Mouse (Mus musculus) C2C12 (cell line): ENCODE measurements around the gene Plekha6. TPM values are rescaled to one million over a fixed set of nuclear protein-coding genes. Genes with fewer than 3 reads are reported as not detected.

ENCODE experiments used
- H3K27me3 ChIP-seq: one replicate; pipeline ENCODE4 v1.6.1; 2011; ENCODE audit not compliant: control insufficient read depth, insufficient read depth, insufficient read length
- H3K36me3 ChIP-seq: one replicate; pipeline ENCODE4 v1.6.1; 2011; ENCODE audit not compliant: control insufficient read depth, insufficient read depth
- H3K4me3 ChIP-seq: one replicate; pipeline ENCODE4 v1.5.1; 2011; ENCODE audit warnings: mild to moderate bottlenecking, control low read depth; ENCODE audit not compliant: poor library complexity, insufficient read depth, severe bottlenecking
- H3K79me2 ChIP-seq: one replicate; pipeline ENCODE4 v1.6.1; 2011; ENCODE audit not compliant: control insufficient read depth, insufficient read depth
- H3K79me3 ChIP-seq: one replicate; pipeline ENCODE4 v1.6.1; 2011; ENCODE audit warnings: low read depth, control low read depth
- H3ac ChIP-seq: one replicate; pipeline ENCODE3; 2011; ENCODE audit warnings: low read depth; ENCODE audit not compliant: control insufficient read depth, insufficient read length
- CEBPB ChIP-seq: IDR thresholded peaks from one replicate; pipeline ENCODE4 v1.6.1; 2011; ENCODE audit warnings: low read depth, mild to moderate bottlenecking, control low read depth, moderate library complexity
- CTCF ChIP-seq: IDR thresholded peaks from one replicate; pipeline ENCODE4 v1.5.1; 2011; ENCODE audit not compliant: control insufficient read depth, insufficient read depth, insufficient read length
- FOSL1 ChIP-seq: IDR thresholded peaks from one replicate; pipeline ENCODE4 v1.8.0; 2011; ENCODE audit warnings: mild to moderate bottlenecking, low read length; ENCODE audit not compliant: poor library complexity, insufficient read depth, severe bottlenecking
- MAX ChIP-seq: IDR thresholded peaks from one replicate; pipeline ENCODE4 v1.6.1; 2011; ENCODE audit warnings: mild to moderate bottlenecking, control low read depth
- MYOD1 ChIP-seq: IDR thresholded peaks from one replicate; pipeline ENCODE4 v1.6.1; 2011; ENCODE audit warnings: low read depth; ENCODE audit not compliant: control insufficient read depth, insufficient read length
- MYOG ChIP-seq: IDR thresholded peaks from one replicate; pipeline ENCODE4 v1.6.1; 2011; ENCODE audit not compliant: control insufficient read depth, insufficient read length; ENCODE audit errors: extremely low read depth
- USF1 ChIP-seq: IDR thresholded peaks from one replicate; pipeline ENCODE4 v1.6.1; 2011; ENCODE audit warnings: low read depth, mild to moderate bottlenecking, control low read depth, moderate library complexity
- polyA plus RNA-seq: library from polyadenylated mRNA; unstranded; fragments of >200 nt; fragmentation: generic; extraction: Trizol; gene quantifications from one replicate; pipeline ENCODE4 v1.2.1, GENCODE M21; 2012; ENCODE audit warnings: missing spikeins

The Plekha6 gene
- polyA plus RNA-seq, 1 experiment = 0.15 TPM

GRCm38 (mm10) chr1:133203701-133204100, 39.7 kb downstream of the Plekha6 start:
- H3K36me3 ChIP-seq = no peaks in the 10 kb centered on the region
- TF ChIP-seq CEBPB (no peak), FOSL1 (no peak), CTCF (no peak), MYOG (no peak), MAX (no peak), USF1 (no peak), MYOD1 (no peak)
- H3K4me3 ChIP-seq = no peak overlapping the region
- no peak overlapping the region for H3ac ChIP-seq
- peaks cover 4% of the 10 kb centered on the region for H3K27me3 ChIP-seq
- H3K79me3 ChIP-seq = no peaks in the 10 kb centered on the region
- no peaks in the 10 kb centered on the region for H3K79me2 ChIP-seq

- H3K27me3 ChIP-seq = peaks cover 4% of the 10 kb centered on the region
- TF ChIP-seq USF1 (no peak), MYOG (no peak)
- H3K79me3 ChIP-seq = no peaks in the 10 kb centered on the region
- H3K79me2 ChIP-seq = no peaks in the 10 kb centered on the region
- H3K4me3 ChIP-seq = no peak overlapping the region
- no peaks in the 10 kb centered on the region for H3K36me3 ChIP-seq
- no peak overlapping the region for H3ac ChIP-seq
Observed at GRCm38 (mm10) chr1:133204341-133204849, 40.4 kb downstream of the Plekha6 start.

GRCm38 (mm10) chr1:133204985-133205384, 41.0 kb downstream of the Plekha6 start:
- no peak for TF ChIP-seq USF1
- no peak for TF ChIP-seq FOSL1
- no peak for TF ChIP-seq MAX
- no peak for TF ChIP-seq MYOD1
- TF ChIP-seq CEBPB = no peak
- TF ChIP-seq CTCF = no peak
- TF ChIP-seq MYOG = no peak
- H3K36me3 ChIP-seq = no peaks in the 10 kb centered on the region
- no peaks in the 10 kb centered on the region for H3K79me2 ChIP-seq
- H3ac ChIP-seq = no peak overlapping the region
- no peaks in the 10 kb centered on the region for H3K79me3 ChIP-seq
- no peak overlapping the region for H3K4me3 ChIP-seq
- H3K27me3 ChIP-seq = peaks cover 4% of the 10 kb centered on the region

- no peaks in the 10 kb centered on the region for H3K36me3 ChIP-seq
- no peaks in the 10 kb centered on the region for H3K79me3 ChIP-seq
- H3K79me2 ChIP-seq = no peaks in the 10 kb centered on the region
- TF ChIP-seq MYOD1 (no peak), USF1 (no peak), FOSL1 (no peak), CEBPB (no peak), CTCF (no peak), MYOG (no peak), MAX (no peak)
- no peak overlapping the region for H3K4me3 ChIP-seq
- H3ac ChIP-seq = no peak overlapping the region
- H3K27me3 ChIP-seq = peaks cover 4% of the 10 kb centered on the region
Observed at GRCm38 (mm10) chr1:133208086-133208815, 44.2 kb downstream of the Plekha6 start.

- Histone ChIP-seq H3K27me3 (peaks cover 4% of the 10 kb centered on the region), H3K36me3 (no peaks in the 10 kb centered on the region), H3K4me3 (no peak overlapping the region), H3ac (no peak overlapping the region), H3K79me3 (no peaks in the 10 kb centered on the region), H3K79me2 (no peaks in the 10 kb centered on the region)
- TF ChIP-seq FOSL1 = no peak
Observed at GRCm38 (mm10) chr1:133209036-133209435, 45.0 kb downstream of the Plekha6 start.

GRCm38 (mm10) chr1:133209482-133209881, 45.5 kb downstream of the Plekha6 start:
- no peaks in the 10 kb centered on the region for H3K79me3 ChIP-seq
- H3ac ChIP-seq = no peak overlapping the region
- H3K27me3 ChIP-seq = peaks cover 1% of the 10 kb centered on the region
- no peak overlapping the region for H3K4me3 ChIP-seq
- H3K79me2 ChIP-seq = no peaks in the 10 kb centered on the region
- no peaks in the 10 kb centered on the region for H3K36me3 ChIP-seq
- no peak for TF ChIP-seq FOSL1
- TF ChIP-seq MYOG = no peak
- TF ChIP-seq CTCF = no peak
- TF ChIP-seq CEBPB = no peak
- no peak for TF ChIP-seq MAX
